Mouse (Mus musculus) CH12.LX (cell line): ENCODE measurements around the gene Ccl26. TPM values are rescaled to one million over a fixed set of nuclear protein-coding genes. Genes with fewer than 3 reads are reported as not detected.

ENCODE experiments used
- DNase-seq: peaks from one replicate; pipeline ENCODE4 v3.0.0-alpha.2; 2013; ENCODE audit errors: extremely low read depth
- H3K27ac ChIP-seq: 2 replicates; pipeline ENCODE4 v1.5.1; 2012; ENCODE audit warnings: low read depth, mild to moderate bottlenecking, control low read depth, moderate library complexity; ENCODE audit not compliant: insufficient read depth
- H3K27me3 ChIP-seq: replicated peaks from 2 replicates; pipeline ENCODE3; 2012; ENCODE audit warnings: inconsistent platforms
- H3K36me3 ChIP-seq, 2 experiments: replicated peaks in 1 of 2; 2 replicates each; pipeline versions ENCODE3 to v1.6.1; 2012; ENCODE audit warnings: inconsistent platforms in 1 of 2, low read length in 1 of 2, mild to moderate bottlenecking in 1 of 2, mixed read lengths in 1 of 2, moderate library complexity in 1 of 2; ENCODE audit not compliant: control insufficient read depth in 1 of 2, insufficient read depth in 1 of 2
- H3K4me1 ChIP-seq, 2 experiments: 2 replicates each; pipeline ENCODE4 v1.6.1; 2012; ENCODE audit warnings: inconsistent platforms in 1 of 2, moderate library complexity in 1 of 2; ENCODE audit not compliant: insufficient read depth in 2 of 2, control insufficient read depth in 1 of 2
- H3K4me2 ChIP-seq: 2 replicates; pipeline ENCODE4 v1.6.1; 2012; ENCODE audit warnings: low read depth, mild to moderate bottlenecking, control low read depth; ENCODE audit not compliant: poor library complexity, insufficient read depth, severe bottlenecking
- H3K4me3 ChIP-seq, 3 experiments: fragments of 150-350 bp in 1 of 3; sonication (generic) in 1 of 3; replicated peaks in 1 of 3; 2 replicates each; pipeline versions ENCODE3 to v1.5.1; 2011 to 2012; ENCODE audit warnings: low read depth in 2 of 3, low read length in 2 of 3, mild to moderate bottlenecking in 2 of 3, moderate library complexity in 2 of 3, control low read depth in 1 of 3, improper control_type of control experiment in 1 of 3, inconsistent platforms in 1 of 3, mixed read lengths in 1 of 3; ENCODE audit not compliant: poor library complexity in 1 of 3
- H3K79me2 ChIP-seq: replicated peaks from 2 replicates; pipeline ENCODE4 v1.6.1; 2012; ENCODE audit warnings: mild to moderate bottlenecking, moderate library complexity; ENCODE audit not compliant: control insufficient read depth, poor library complexity, insufficient read depth, severe bottlenecking; ENCODE audit errors: extremely low read depth
- H3K9ac ChIP-seq: 2 replicates; pipeline ENCODE4 v1.6.1; 2012; ENCODE audit warnings: low read depth, mild to moderate bottlenecking, control low read depth, moderate library complexity; ENCODE audit not compliant: insufficient read depth
- H3K9me3 ChIP-seq: replicated peaks from 2 replicates; pipeline ENCODE3; 2012; ENCODE audit warnings: low read length, inconsistent platforms, mixed read lengths
- CHD1 ChIP-seq: IDR thresholded peaks from 2 replicates; pipeline ENCODE4 v1.6.1; 2012; ENCODE audit warnings: low read depth, low read length, improper control_type of control experiment, inconsistent platforms
- CHD2 ChIP-seq: IDR thresholded peaks from 2 replicates; pipeline ENCODE4 v1.6.1; 2011; ENCODE audit warnings: low read length, improper control_type of control experiment
- CTCF ChIP-seq, 2 experiments: IDR thresholded peaks in 1 of 2; conservative IDR thresholded peaks in 1 of 2; 2 replicates each; pipeline ENCODE4 v1.5.1; 2011 to 2012; ENCODE audit warnings: low read depth in 2 of 2, low read length in 2 of 2, improper control_type of control experiment in 1 of 2, inconsistent platforms in 1 of 2, mild to moderate bottlenecking in 1 of 2, moderate library complexity in 1 of 2
- GABPA ChIP-seq: IDR thresholded peaks from 2 replicates; pipeline ENCODE4 v1.6.1; 2012; ENCODE audit warnings: low read depth, low read length, improper control_type of control experiment, inconsistent platforms; ENCODE audit not compliant: insufficient replicate concordance
- HCFC1 ChIP-seq: IDR thresholded peaks from 2 replicates; pipeline ENCODE4 v1.6.1; 2012; ENCODE audit warnings: low read depth, mild to moderate bottlenecking, inconsistent platforms, low read length, improper control_type of control experiment
- JUND ChIP-seq: conservative IDR thresholded peaks from 2 replicates; pipeline ENCODE4 v1.6.1; 2011; ENCODE audit warnings: low read depth, low read length, improper control_type of control experiment
- KAT2A ChIP-seq: IDR thresholded peaks from 2 replicates; pipeline ENCODE4 v1.6.1; 2012; ENCODE audit warnings: low read length, improper control_type of control experiment, inconsistent platforms; ENCODE audit not compliant: insufficient replicate concordance
- MAX ChIP-seq: IDR thresholded peaks from 2 replicates; pipeline ENCODE4 v1.6.1; 2011; ENCODE audit warnings: low read length, improper control_type of control experiment
- MAZ ChIP-seq: IDR thresholded peaks from 2 replicates; pipeline ENCODE4 v1.6.1; 2012; ENCODE audit warnings: low read depth, mild to moderate bottlenecking, inconsistent platforms, low read length, improper control_type of control experiment, moderate library complexity
- MEF2A ChIP-seq: IDR thresholded peaks from 2 replicates; pipeline ENCODE4 v1.6.1; 2014; ENCODE audit warnings: low read depth, mild to moderate bottlenecking, inconsistent platforms, low read length, improper control_type of control experiment, borderline replicate concordance
- MXI1 ChIP-seq: IDR thresholded peaks from 2 replicates; pipeline ENCODE4 v1.6.1; 2011; ENCODE audit warnings: mild to moderate bottlenecking, low read depth, low read length, improper control_type of control experiment
- MYC ChIP-seq: IDR thresholded peaks from 2 replicates; pipeline ENCODE4 v1.6.1; 2011; ENCODE audit warnings: low read depth, mild to moderate bottlenecking, improper control_type of control experiment, low read length
- NELFE ChIP-seq: IDR thresholded peaks from 2 replicates; pipeline ENCODE4 v1.6.1; 2011; ENCODE audit warnings: low read depth, low read length, improper control_type of control experiment
- NRF1 ChIP-seq: IDR thresholded peaks from 2 replicates; pipeline ENCODE4 v1.6.1; 2014; ENCODE audit warnings: low read depth, mild to moderate bottlenecking, inconsistent platforms, low read length, improper control_type of control experiment, moderate library complexity
- PAX5 ChIP-seq: IDR thresholded peaks from 2 replicates; pipeline ENCODE4 v1.6.1; 2012; ENCODE audit warnings: low read length, inconsistent platforms, mixed read lengths
- POLR2A ChIP-seq: IDR thresholded peaks from 2 replicates; pipeline ENCODE4 v1.6.1; 2011; ENCODE audit warnings: low read depth, mild to moderate bottlenecking, improper control_type of control experiment, low read length
- RCOR1 ChIP-seq: conservative IDR thresholded peaks from 2 replicates; pipeline ENCODE4 v1.6.1; 2012; ENCODE audit warnings: low read depth, mild to moderate bottlenecking, inconsistent platforms, low read length, improper control_type of control experiment
- SMC3 ChIP-seq: IDR thresholded peaks from 2 replicates; pipeline ENCODE4 v1.6.1; 2011; ENCODE audit warnings: low read depth, low read length, improper control_type of control experiment
- TBP ChIP-seq: conservative IDR thresholded peaks from 2 replicates; pipeline ENCODE4 v1.6.1; 2011; ENCODE audit warnings: low read depth, low read length, improper control_type of control experiment
- TCF12 ChIP-seq: IDR thresholded peaks from 2 replicates; pipeline ENCODE4 v1.6.1; 2014; ENCODE audit warnings: low read depth, mild to moderate bottlenecking, inconsistent platforms, low read length, improper control_type of control experiment
- USF1 ChIP-seq: IDR thresholded peaks from 2 replicates; pipeline ENCODE4 v1.6.1; 2014; ENCODE audit warnings: low read depth, mild to moderate bottlenecking, inconsistent platforms, low read length, improper control_type of control experiment
- USF2 ChIP-seq: conservative IDR thresholded peaks from 2 replicates; pipeline ENCODE4 v1.6.1; 2011; ENCODE audit warnings: low read depth, low read length, improper control_type of control experiment
- ZMIZ1 ChIP-seq: IDR thresholded peaks from 2 replicates; pipeline ENCODE4 v1.6.1; 2012; ENCODE audit warnings: low read depth, mild to moderate bottlenecking, inconsistent platforms, low read length, improper control_type of control experiment
- dilution Hi-C: fragments of 300-500 bp; cut with MboI; formaldehyde crosslinking; loops from 2 replicates; pipeline ENCODE4 v1.14.3; 2020; ENCODE audit warnings: low sequenced_read_pairs; ENCODE audit not compliant: extremely low pct_unique_long_range_greater_than_20kb, extremely low pct_ligation_motif_present
- in situ Hi-C: fragments of 300-500 bp; cut with MboI; formaldehyde crosslinking; loops from 3 replicates; pipeline ENCODE4 v1.14.3; 2019; ENCODE audit warnings: low sequenced_read_pairs, low pct_ligation_motif_present, low pct_unique_long_range_greater_than_20kb, mixed read lengths
- polyA plus RNA-seq: library from polyadenylated mRNA; unstranded; fragments of >175 nt; gene quantifications from 2 replicates; pipeline ENCODE4 v1.2.1, GENCODE M21; 2012; ENCODE audit warnings: low read depth; ENCODE audit not compliant: insufficient read length
- total RNA-seq, 2 experiments: library from RNA; depleted of rRNA; stranded (reverse); fragments of 300-350 nt in 1 of 2; fragments of >200 nt in 1 of 2; gene quantifications; 2 replicates each; pipeline ENCODE4 v1.2.3; 2012 to 2014

The Ccl26 gene
- total and polyA plus RNA-seq, 3 experiments = not detected

DNA sequence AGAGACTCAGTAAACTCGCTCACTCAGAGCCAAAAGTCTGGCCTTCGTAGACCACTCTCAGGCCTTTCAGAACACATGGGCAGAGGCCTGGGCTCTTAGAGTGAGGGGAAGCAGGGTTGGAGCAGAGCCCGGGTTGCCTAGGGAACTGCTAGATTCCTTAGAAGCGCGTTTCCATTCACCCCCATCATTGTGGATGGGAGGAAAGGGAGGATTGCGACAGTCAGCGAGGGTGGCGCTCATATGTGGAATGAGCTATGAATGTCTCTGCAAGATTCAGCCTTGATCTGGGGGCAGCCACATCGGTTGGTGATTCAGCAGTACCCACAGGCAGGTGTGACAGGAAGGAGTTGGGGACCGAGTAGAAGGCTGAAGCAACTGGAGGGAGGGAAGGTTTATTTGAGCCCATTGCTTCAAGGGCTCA, 16.0 kb upstream of the Ccl26 start:
- Histone ChIP-seq H3K9me3 (peaks cover 13% of the 10 kb centered on the region), H3K79me2 (no peaks in the 10 kb centered on the region), H3K36me3 (no peaks in the 10 kb centered on the region), H3K27ac (no peak overlapping the region), H3K4me3 (no peak overlapping the region), H3K4me1 (peaks cover 2 to 15% of the 10 kb centered on the region in 2 experiments), H3K27me3 (no peaks in the 10 kb centered on the region), H3K9ac (no peak overlapping the region), H3K4me2 (no peak overlapping the region)
- TF ChIP-seq CHD1 (no peak), TBP (no peak), MXI1 (no peak), HCFC1 (no peak), NRF1 (no peak), CTCF (conservative IDR thresholded peaks at IDR 0.05 in 1 of 2, IDR thresholded peaks at IDR 0.05 in 1 of 2; ENCODE audit: low read depth in 2 of 2, low read length in 2 of 2) (no peak)
- dilution Hi-C loops = no loop called here
- DNase-seq = no peak
- in situ Hi-C loops = no loop called here

GRCm38 (mm10) chr5:135576055-135576454, 12.7 kb upstream of the Ccl26 start:
- Histone ChIP-seq H3K4me1 (peaks cover 0 to 30% of the 10 kb centered on the region in 2 experiments; a peak in 2 of 4 replicates), H3K27me3 (no peaks in the 10 kb centered on the region), H3K4me2 (no peak overlapping the region), H3K9me3 (peaks cover 11% of the 10 kb centered on the region), H3K36me3 (no peaks in the 10 kb centered on the region), H3K27ac (no peak overlapping the region), H3K4me3 (no peak overlapping the region), H3K79me2 (no peaks in the 10 kb centered on the region)
- dilution Hi-C loops = no loop called here
- in situ Hi-C loops = no loop called here
- TF ChIP-seq GABPA (no peak), USF2 (no peak), MAZ (no peak), POLR2A (no peak), USF1 (no peak), RCOR1 (no peak), ZMIZ1 (no peak), PAX5 (no peak), TCF12 (no peak), MYC (no peak), CTCF (conservative IDR thresholded peaks at IDR 0.05 in 1 of 2, IDR thresholded peaks at IDR 0.05 in 1 of 2; ENCODE audit: low read depth in 2 of 2, low read length in 2 of 2) (no peak), CHD2 (no peak), NELFE (no peak), MEF2A (no peak), TBP (no peak), JUND (no peak), KAT2A (no peak), MAX (no peak), SMC3 (no peak)
- TF ChIP-seq, all 38 proteins: peak for 0
- DNase-seq = no peak
- H3K9ac ChIP-seq = no peak overlapping the region
